Mouse (Mus musculus): ENCODE measurements at regions not wholly inside any gene's neighbourhood (a gene's known extent, or its start where the extent isn't known, plus 50 kb on each side); places are given as distances from the start of the nearest gene placed in this dataset.

- no peak for TF ChIP-seq EP300 (IDR thresholded peaks at IDR 0.05; ENCODE audit: low read length)
- no peak for TF ChIP-seq POLR2A (IDR thresholded peaks at IDR 0.05; ENCODE audit: low read depth, low read length)
- TF ChIP-seq MEF2A (IDR thresholded peaks at IDR 0.05; ENCODE audit: borderline replicate concordance, low read depth, low read length), result no peak
- TF ChIP-seq NRF1 (IDR thresholded peaks at IDR 0.05; ENCODE audit: low read depth, low read length), result no peak
- TF ChIP-seq USF1 (IDR thresholded peaks at IDR 0.05; ENCODE audit: low read depth, low read length), result no peak
- TF ChIP-seq MYC (IDR thresholded peaks at IDR 0.05; ENCODE audit: low read depth, low read length), result no peak
- no peak for TF ChIP-seq CTCF (conservative IDR thresholded peaks at IDR 0.05 in 1 of 2, IDR thresholded peaks at IDR 0.05 in 1 of 2; ENCODE audit: low read depth in 2 of 2, low read length in 2 of 2)
These were observed 1536.0 kb upstream of the Tenm3 start for GRCm38 (mm10) chr8:50379745-50380144.
